Mouse (Mus musculus): ENCODE measurements around the gene Btbd3. TPM values are rescaled to one million over a fixed set of nuclear protein-coding genes. Genes with fewer than 3 reads are reported as not detected.

Gene Btbd3
- total RNA-seq, 2 experiments from 2014 or later = 29.8 to 30.0 TPM

- intact Hi-C loops (cut with DNase I) = no loop called here
- DNase-seq = no peak
Observed at GRCm38 (mm10) chr2:138490688-138491405, 234.5 kb downstream of the Btbd3 start.

- intact Hi-C loops (cut with DNase I) = no loop called here
- no peak for DNase-seq
Observed at GRCm38 (mm10) chr2:138492176-138492575, 235.8 kb downstream of the Btbd3 start.

GRCm38 (mm10) chr2:138503866-138504380 is 247.6 kb downstream of the Btbd3 start:
- intact Hi-C loops (cut with DNase I) = no loop called here
- no peak for DNase-seq

DNA sequence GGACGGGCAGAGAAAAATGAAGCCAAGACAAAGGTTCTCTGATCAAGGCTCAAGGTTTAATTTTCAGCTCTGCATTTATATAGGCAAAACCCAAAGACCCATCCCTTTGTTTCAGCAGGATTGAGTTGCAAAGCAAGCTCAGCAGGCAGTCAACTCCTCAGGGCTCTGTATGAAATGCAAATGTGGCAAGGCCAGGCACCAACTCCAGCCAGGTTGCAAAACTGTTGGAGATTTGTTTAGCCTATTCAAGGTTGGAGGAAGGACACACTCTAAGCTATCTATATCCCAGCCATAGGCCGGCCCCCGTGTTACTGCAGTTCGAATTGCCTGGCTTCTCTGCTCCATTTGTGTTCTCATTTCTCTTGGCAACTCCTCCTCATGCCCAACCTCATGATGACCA is 259.2 kb downstream of the Btbd3 start:
- intact Hi-C loops (cut with DNase I) = no loop called here
- DNase-seq = no peak

GRCm38 (mm10) chr2:138528461-138528860 is 272.1 kb downstream of the Btbd3 start:
- intact Hi-C loops (cut with DNase I) = no loop called here
- no peak for DNase-seq

GRCm38 (mm10) chr2:138531160-138531967 is 275.0 kb downstream of the Btbd3 start:
- DNase-seq = no peak
- intact Hi-C loops (cut with DNase I) = no loop called here

DNA sequence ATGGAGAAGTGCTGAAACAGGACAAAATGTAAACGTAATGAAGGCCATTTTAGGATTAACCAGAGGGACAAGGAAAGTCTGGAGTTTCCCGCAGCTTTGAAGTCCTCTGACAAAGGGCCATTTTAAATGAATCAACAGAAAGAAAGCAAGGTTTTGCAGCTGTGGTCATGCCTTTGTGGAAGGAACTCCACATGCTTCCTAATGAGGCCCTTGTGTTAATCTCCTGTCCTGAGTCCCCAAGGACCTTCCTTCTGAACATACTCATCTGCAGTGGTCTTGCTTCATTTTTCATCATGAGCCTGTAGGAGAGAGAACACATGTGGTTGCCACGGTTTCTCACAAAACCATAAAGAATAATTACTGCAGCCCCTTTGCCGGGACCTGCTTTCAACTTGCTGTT is 275.6 kb downstream of the Btbd3 start:
- DNase-seq = no peak
- intact Hi-C loops (cut with DNase I) = no loop called here

DNA sequence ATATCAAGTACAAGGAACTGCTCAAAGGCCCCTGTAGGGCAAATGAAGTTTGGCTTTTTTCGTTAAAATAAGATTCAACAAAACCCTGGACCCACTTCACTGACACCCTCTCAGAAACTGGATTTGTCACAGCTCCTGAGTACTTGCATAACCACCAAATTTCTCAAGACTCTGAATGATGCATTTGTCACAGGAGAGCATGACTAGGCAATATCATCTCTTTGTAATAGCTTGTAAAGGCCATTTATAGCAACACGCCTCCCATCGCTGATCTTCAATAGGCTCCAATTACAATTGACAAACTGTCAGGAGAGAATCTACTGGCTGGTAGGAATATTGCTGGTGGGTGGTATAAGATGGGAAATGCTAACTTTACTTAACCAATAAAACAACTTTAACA is 283.3 kb downstream of the Btbd3 start:
- no peak for DNase-seq
- intact Hi-C loops (cut with DNase I) = no loop called here

- DNase-seq = no peak
- intact Hi-C loops (cut with DNase I) = no loop called here
Observed at GRCm38 (mm10) chr2:138548990-138549389, 292.6 kb downstream of the Btbd3 start.

- intact Hi-C loops (cut with DNase I) = no loop called here
- DNase-seq = peak in 1 of 2 experiments; percentile 1
Observed at GRCm38 (mm10) chr2:138551516-138551915, 295.2 kb downstream of the Btbd3 start.

DNA sequence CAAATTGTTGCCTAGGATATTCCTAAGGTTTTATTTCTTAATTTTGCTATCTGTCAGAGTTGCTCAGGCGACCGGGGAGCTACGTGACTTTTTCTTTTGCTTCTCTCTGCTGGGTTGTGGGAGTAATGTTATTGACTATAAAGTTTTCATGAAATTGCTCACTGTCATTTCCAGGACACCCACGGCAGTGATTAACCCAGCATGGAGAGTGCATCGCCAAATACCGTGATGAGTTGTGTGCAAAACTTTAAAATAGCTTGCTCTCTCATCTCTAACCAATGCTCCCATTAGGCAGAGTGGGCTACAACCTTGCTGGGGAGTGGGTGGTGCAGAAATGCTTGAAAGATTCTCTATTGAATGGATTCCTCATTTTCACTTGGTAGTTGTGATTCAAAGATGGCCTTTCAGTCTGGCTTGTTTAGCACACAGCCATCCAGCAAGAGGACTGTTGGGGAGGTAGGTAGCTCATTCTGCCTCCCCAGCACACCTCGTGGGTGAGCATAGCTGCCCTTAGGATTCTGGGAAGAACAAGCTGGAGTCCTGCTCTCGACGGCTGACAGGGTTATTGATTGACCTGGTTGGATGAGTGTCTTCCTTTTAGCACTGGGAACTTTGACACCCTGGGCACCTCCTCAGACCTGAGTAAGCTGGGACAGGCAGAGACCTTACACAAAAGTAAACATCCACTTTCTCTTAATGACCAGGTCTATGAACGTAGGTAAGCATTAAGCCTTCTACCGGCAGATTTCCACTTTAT is 298.9 kb downstream of the Btbd3 start:
- intact Hi-C loops (cut with DNase I) = no loop called here
- no peak for DNase-seq

DNA sequence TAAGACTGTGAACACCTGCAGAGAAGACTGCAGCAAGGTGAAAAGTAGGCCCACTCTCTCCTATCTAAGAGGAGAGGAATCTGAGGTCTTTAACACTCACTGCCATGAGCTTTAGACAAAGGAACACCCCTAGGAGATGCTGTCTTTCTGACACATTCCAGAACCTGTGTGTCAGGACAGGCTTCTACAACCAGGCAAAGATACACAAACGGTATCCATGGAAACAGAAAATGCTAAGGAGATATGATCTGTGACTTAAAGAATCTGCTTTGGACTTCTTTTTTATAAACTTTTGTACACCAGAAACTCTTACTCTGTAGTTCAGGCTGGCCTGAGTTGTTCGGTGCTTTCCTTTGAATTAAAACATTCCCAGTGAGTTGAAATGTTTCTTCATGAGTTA is 329.6 kb downstream of the Btbd3 start:
- intact Hi-C loops (cut with DNase I) = no loop called here

GRCm38 (mm10) chr2:138587335-138587734 is 331.0 kb downstream of the Btbd3 start:
- intact Hi-C loops (cut with DNase I) = no loop called here

More for the DNA sequence above, 329.6 kb downstream of the Btbd3 start:
- DNase-seq = no peak

DNA sequence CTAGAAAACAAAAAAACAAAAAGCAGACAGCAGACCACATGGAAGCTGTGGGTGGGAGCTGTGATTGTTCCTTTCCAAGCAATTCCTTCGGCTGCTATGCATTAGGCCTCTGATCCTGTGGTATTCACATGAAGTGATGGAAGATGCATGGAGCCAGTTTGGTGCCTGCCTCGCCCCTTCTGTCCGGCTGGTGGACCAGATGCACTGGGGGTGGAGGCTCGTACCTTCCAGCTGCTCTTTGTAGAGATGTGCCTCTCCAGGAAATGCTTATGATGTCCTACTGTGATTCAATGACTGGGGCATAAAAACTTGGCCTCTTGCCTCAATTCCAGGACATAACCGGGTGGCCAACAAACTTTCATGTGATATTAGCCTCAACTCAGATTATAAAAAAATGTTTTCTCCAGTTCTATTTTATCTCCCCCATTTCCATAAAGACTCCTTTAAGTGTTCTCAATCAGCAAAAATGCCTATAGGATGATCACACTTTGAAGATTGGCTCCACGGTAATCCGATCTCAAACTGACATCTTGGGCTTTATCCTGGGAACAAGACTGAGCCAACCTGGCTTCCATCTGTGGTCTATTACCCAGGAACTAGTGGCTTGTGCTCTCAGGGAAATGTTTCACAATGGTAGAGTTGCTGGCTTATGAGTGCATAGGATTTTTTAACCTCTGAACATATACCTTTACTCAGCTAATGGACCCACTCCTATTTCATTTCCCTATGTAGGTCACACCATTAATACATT is 331.6 kb downstream of the Btbd3 start:
- no peak for DNase-seq
- intact Hi-C loops (cut with DNase I) = no loop called here

More at GRCm38 (mm10) chr2:138587335-138587734, 331.0 kb downstream of the Btbd3 start:
- no peak for DNase-seq

GRCm38 (mm10) chr2:138589105-138589504 is 332.7 kb downstream of the Btbd3 start:
- intact Hi-C loops (cut with DNase I) = no loop called here
- DNase-seq = no peak

- no peak for DNase-seq
- intact Hi-C loops (cut with DNase I) = no loop called here
Observed at GRCm38 (mm10) chr2:138590307-138590706, 333.9 kb downstream of the Btbd3 start.

- intact Hi-C loops (cut with DNase I) = no loop called here
- no peak for DNase-seq
Observed at GRCm38 (mm10) chr2:138612361-138612760, 356.0 kb downstream of the Btbd3 start.

- DNase-seq = no peak
- intact Hi-C loops (cut with DNase I) = no loop called here
Observed at GRCm38 (mm10) chr2:138617501-138617900, 361.1 kb downstream of the Btbd3 start.

Measured in heart, postnatal 14 days (tissue).